Mouse (Mus musculus) MEL (cell line): ENCODE measurements around the gene Zdhhc14. TPM values are rescaled to one million over a fixed set of nuclear protein-coding genes. Genes with fewer than 3 reads are reported as not detected.

Source experiments
- DNase-seq: peaks from one replicate; pipeline ENCODE4 v3.0.0; 2011; ENCODE audit warnings: low read depth, low spot score
- H3K27ac ChIP-seq: 2 replicates; pipeline ENCODE4 v1.5.1; 2012; ENCODE audit warnings: low read depth, mild to moderate bottlenecking, control low read depth, low read length, moderate library complexity; ENCODE audit not compliant: control insufficient read depth
- H3K27me3 ChIP-seq, 2 experiments: fragments of 150-350 bp in 1 of 2; sonication (generic) in 1 of 2; 2 replicates each; pipeline ENCODE4 v1.6.1; 2012; ENCODE audit warnings: low read length in 2 of 2, mild to moderate bottlenecking in 2 of 2, improper control_type of control experiment in 1 of 2, moderate library complexity in 1 of 2; ENCODE audit not compliant: insufficient read depth in 2 of 2, control insufficient read depth in 1 of 2
- H3K36me3 ChIP-seq, 2 experiments: 2 replicates each; pipeline ENCODE4 v1.6.1; 2012 to 2014; ENCODE audit warnings: low read length in 2 of 2, improper control_type of control experiment in 1 of 2, inconsistent platforms in 1 of 2, mild to moderate bottlenecking in 1 of 2; ENCODE audit not compliant: insufficient read depth in 2 of 2, control insufficient read depth in 1 of 2
- H3K4me1 ChIP-seq, 2 experiments: fragments of 150-350 bp in 1 of 2; sonication (generic) in 1 of 2; 2 replicates each; pipeline ENCODE4 v1.6.1; 2012; ENCODE audit warnings: low read length in 2 of 2, improper control_type of control experiment in 1 of 2, mild to moderate bottlenecking in 1 of 2; ENCODE audit not compliant: insufficient read depth in 2 of 2, control insufficient read depth in 1 of 2
- H3K4me3 ChIP-seq, 2 experiments: fragments of 150-350 bp in 1 of 2; sonication (generic) in 1 of 2; 2 replicates each; pipeline ENCODE4 v1.5.1; 2012; ENCODE audit warnings: low read depth in 2 of 2, low read length in 2 of 2, mild to moderate bottlenecking in 2 of 2, moderate library complexity in 2 of 2, control low read depth in 1 of 2, improper control_type of control experiment in 1 of 2; ENCODE audit not compliant: control insufficient read depth in 1 of 2, insufficient read depth in 1 of 2
- H3K79me2 ChIP-seq: 2 replicates; pipeline ENCODE4 v1.6.1; 2012; ENCODE audit warnings: mild to moderate bottlenecking, low read length, moderate library complexity; ENCODE audit not compliant: control insufficient read depth, poor library complexity, insufficient read depth
- H3K9ac ChIP-seq: 2 replicates; pipeline ENCODE4 v1.6.1; 2012; ENCODE audit warnings: low read depth, mild to moderate bottlenecking, control low read depth, low read length, moderate library complexity; ENCODE audit not compliant: control insufficient read depth, poor library complexity, severe bottlenecking
- H3K9me3 ChIP-seq: fragments of 150-350 bp; sonication (generic); replicated peaks from 2 replicates; pipeline ENCODE4 v1.6.1; 2012; ENCODE audit warnings: mild to moderate bottlenecking, low read length, improper control_type of control experiment, moderate library complexity; ENCODE audit not compliant: insufficient read depth
- BHLHE40 ChIP-seq: IDR thresholded peaks from 2 replicates; pipeline ENCODE4 v1.6.1; 2012; ENCODE audit warnings: low read depth, mild to moderate bottlenecking, inconsistent platforms, low read length, improper control_type of control experiment, borderline replicate concordance
- CTCF ChIP-seq, 3 experiments: IDR thresholded peaks in 2 of 3; conservative IDR thresholded peaks in 1 of 3; 2 replicates each; pipeline ENCODE4 v1.5.1; 2011 to 2012; ENCODE audit warnings: low read length in 3 of 3, low read depth in 2 of 3, mild to moderate bottlenecking in 2 of 3, improper control_type of control experiment in 1 of 3, inconsistent platforms in 1 of 3, mixed read lengths in 1 of 3, moderate library complexity in 1 of 3; ENCODE audit not compliant: control insufficient read depth in 1 of 3, insufficient read depth in 1 of 3, poor library complexity in 1 of 3, severe bottlenecking in 1 of 3
- E2F4 ChIP-seq: IDR thresholded peaks from 2 replicates; pipeline ENCODE4 v1.6.1; 2011; ENCODE audit warnings: low read depth, low read length, improper control_type of control experiment, borderline replicate concordance
- ELF1 ChIP-seq: IDR thresholded peaks from 2 replicates; pipeline ENCODE4 v1.6.1; 2014; ENCODE audit warnings: low read depth, mild to moderate bottlenecking, inconsistent platforms, low read length, improper control_type of control experiment, moderate library complexity
- GATA1 ChIP-seq: IDR thresholded peaks from 2 replicates; pipeline ENCODE4 v1.6.1; 2011; ENCODE audit warnings: low read depth, low read length, improper control_type of control experiment
- MAFK ChIP-seq: IDR thresholded peaks from 2 replicates; pipeline ENCODE4 v1.6.1; 2011; ENCODE audit warnings: low read depth, mild to moderate bottlenecking, low read length, improper control_type of control experiment, borderline replicate concordance
- MAX ChIP-seq: IDR thresholded peaks from 2 replicates; pipeline ENCODE4 v1.6.1; 2011; ENCODE audit warnings: low read length, improper control_type of control experiment
- MAZ ChIP-seq: IDR thresholded peaks from 2 replicates; pipeline ENCODE4 v1.6.1; 2012; ENCODE audit warnings: low read depth, mild to moderate bottlenecking, inconsistent platforms, low read length, improper control_type of control experiment
- MXI1 ChIP-seq: IDR thresholded peaks from 2 replicates; pipeline ENCODE4 v1.6.1; 2011; ENCODE audit warnings: mild to moderate bottlenecking, low read depth, low read length, improper control_type of control experiment
- MYC ChIP-seq: IDR thresholded peaks from 2 replicates; pipeline ENCODE4 v1.6.1; 2011; ENCODE audit warnings: low read depth, mild to moderate bottlenecking, low read length, improper control_type of control experiment, moderate library complexity
- NELFE ChIP-seq: IDR thresholded peaks from 2 replicates; pipeline ENCODE4 v1.6.1; 2011; ENCODE audit warnings: low read depth, low read length, improper control_type of control experiment
- NRF1 ChIP-seq: IDR thresholded peaks from 2 replicates; pipeline ENCODE4 v1.6.1; 2014; ENCODE audit warnings: low read depth, mild to moderate bottlenecking, inconsistent platforms, low read length, improper control_type of control experiment, moderate library complexity; ENCODE audit not compliant: poor library complexity, insufficient read depth, severe bottlenecking
- POLR2A ChIP-seq, 2 experiments: IDR thresholded peaks; 2 replicates each; pipeline ENCODE4 v1.6.1; 2011 to 2012; ENCODE audit warnings: low read length in 2 of 2, mild to moderate bottlenecking in 2 of 2, control low read depth in 1 of 2, improper control_type of control experiment in 1 of 2, low read depth in 1 of 2, moderate library complexity in 1 of 2; ENCODE audit not compliant: control insufficient read depth in 1 of 2, insufficient read depth in 1 of 2, poor library complexity in 1 of 2
- POLR2AphosphoS5 ChIP-seq: IDR thresholded peaks from 2 replicates; pipeline ENCODE4 v1.6.1; 2012; ENCODE audit warnings: low read depth, borderline replicate concordance, mild to moderate bottlenecking, inconsistent platforms, low read length, moderate library complexity, mixed read lengths
- RAD21 ChIP-seq: IDR thresholded peaks from 2 replicates; pipeline ENCODE4 v1.6.1; 2011; ENCODE audit warnings: mild to moderate bottlenecking, low read depth, low read length, improper control_type of control experiment
- RCOR1 ChIP-seq: IDR thresholded peaks from 2 replicates; pipeline ENCODE4 v1.6.1; 2012; ENCODE audit warnings: low read depth, mild to moderate bottlenecking, inconsistent platforms, low read length, improper control_type of control experiment
- SIN3A ChIP-seq: IDR thresholded peaks from 2 replicates; pipeline ENCODE4 v1.6.1; 2012; ENCODE audit warnings: low read length, improper control_type of control experiment, inconsistent platforms
- SMC3 ChIP-seq: IDR thresholded peaks from 2 replicates; pipeline ENCODE4 v1.6.1; 2011; ENCODE audit warnings: low read depth, low read length, improper control_type of control experiment
- TAL1 ChIP-seq: IDR thresholded peaks from 2 replicates; pipeline ENCODE4 v1.6.1; 2012; ENCODE audit warnings: mild to moderate bottlenecking, inconsistent platforms, low read length, moderate library complexity, mixed read lengths
- TBP ChIP-seq: IDR thresholded peaks from 2 replicates; pipeline ENCODE4 v1.8.0; 2011; ENCODE audit warnings: low read depth, low read length, improper control_type of control experiment
- USF1 ChIP-seq: IDR thresholded peaks from 2 replicates; pipeline ENCODE4 v1.6.1; 2014; ENCODE audit warnings: low read depth, mild to moderate bottlenecking, inconsistent platforms, low read length, improper control_type of control experiment, moderate library complexity
- ZC3H11A ChIP-seq: IDR thresholded peaks from 2 replicates; pipeline ENCODE4 v1.6.1; 2012; ENCODE audit warnings: low read depth, mild to moderate bottlenecking, inconsistent platforms, low read length, improper control_type of control experiment
- ZMIZ1 ChIP-seq: IDR thresholded peaks from 2 replicates; pipeline ENCODE4 v1.6.1; 2012; ENCODE audit warnings: low read depth, mild to moderate bottlenecking, inconsistent platforms, low read length, improper control_type of control experiment, moderate library complexity
- polyA plus RNA-seq, 2 experiments: library from polyadenylated mRNA; stranded (reverse) in 1 of 2; unstranded in 1 of 2; fragments of >175 nt in 1 of 2; fragments of >200 nt in 1 of 2; gene quantifications; 2 replicates each; pipeline versions ENCODE4 v1.2.1 to v1.2.4; 2012; ENCODE audit warnings: low replicate concordance in 2 of 2, low read depth in 1 of 2; ENCODE audit not compliant: insufficient read length in 2 of 2, insufficient read depth in 1 of 2, missing spikeins in 1 of 2
- total RNA-seq: library from RNA; depleted of rRNA; stranded (reverse); fragments of 300-350 nt; gene quantifications from 2 replicates; pipeline ENCODE4 v1.2.3, GENCODE M21; 2012

The Zdhhc14 gene
- total and polyA plus RNA-seq, 3 experiments, result 3.4 to 4.9 TPM; not detected in 1

DNA sequence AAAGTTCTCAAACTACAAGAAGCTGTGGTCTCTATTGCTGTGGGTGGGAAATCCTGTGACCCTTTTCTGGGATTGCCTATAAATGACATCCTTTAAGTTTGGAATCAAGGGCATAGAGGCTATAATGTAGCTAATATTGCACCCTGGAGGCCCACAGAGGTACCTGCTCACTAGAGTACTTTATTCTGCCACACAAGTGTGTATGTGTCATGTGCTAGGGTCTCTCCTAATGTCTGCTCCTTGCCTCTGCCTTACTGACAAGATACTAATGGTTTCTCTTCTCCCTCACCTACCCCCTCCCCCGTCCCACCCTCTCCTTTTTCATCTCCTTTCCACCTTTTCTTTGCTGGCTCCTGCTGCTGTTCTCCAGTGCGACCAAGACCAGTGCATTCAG lies 260.0 kb downstream of the Zdhhc14 start:
- no peaks in the 10 kb centered on the region for H3K9me3 ChIP-seq
- H3K79me2 ChIP-seq, result no peaks in the 10 kb centered on the region
- peaks cover 0 to 4% of the 10 kb centered on the region in 2 experiments; a peak in 2 of 4 replicates for H3K4me1 ChIP-seq
- TF ChIP-seq POLR2AphosphoS5 (no peak), MAFK (no peak), ZC3H11A (no peak), ELF1 (no peak), BHLHE40 (no peak), USF1 (no peak)
- H3K36me3 ChIP-seq, result peaks cover 0 to 3% of the 10 kb centered on the region in 2 experiments; a peak in 1 of 4 replicates
- H3K27ac ChIP-seq, result no peak overlapping the region
- no peak for DNase-seq
- no peak overlapping the region for H3K9ac ChIP-seq
- H3K27me3 ChIP-seq, result no peaks in the 10 kb centered on the region
- no peak overlapping the region for H3K4me3 ChIP-seq

DNA sequence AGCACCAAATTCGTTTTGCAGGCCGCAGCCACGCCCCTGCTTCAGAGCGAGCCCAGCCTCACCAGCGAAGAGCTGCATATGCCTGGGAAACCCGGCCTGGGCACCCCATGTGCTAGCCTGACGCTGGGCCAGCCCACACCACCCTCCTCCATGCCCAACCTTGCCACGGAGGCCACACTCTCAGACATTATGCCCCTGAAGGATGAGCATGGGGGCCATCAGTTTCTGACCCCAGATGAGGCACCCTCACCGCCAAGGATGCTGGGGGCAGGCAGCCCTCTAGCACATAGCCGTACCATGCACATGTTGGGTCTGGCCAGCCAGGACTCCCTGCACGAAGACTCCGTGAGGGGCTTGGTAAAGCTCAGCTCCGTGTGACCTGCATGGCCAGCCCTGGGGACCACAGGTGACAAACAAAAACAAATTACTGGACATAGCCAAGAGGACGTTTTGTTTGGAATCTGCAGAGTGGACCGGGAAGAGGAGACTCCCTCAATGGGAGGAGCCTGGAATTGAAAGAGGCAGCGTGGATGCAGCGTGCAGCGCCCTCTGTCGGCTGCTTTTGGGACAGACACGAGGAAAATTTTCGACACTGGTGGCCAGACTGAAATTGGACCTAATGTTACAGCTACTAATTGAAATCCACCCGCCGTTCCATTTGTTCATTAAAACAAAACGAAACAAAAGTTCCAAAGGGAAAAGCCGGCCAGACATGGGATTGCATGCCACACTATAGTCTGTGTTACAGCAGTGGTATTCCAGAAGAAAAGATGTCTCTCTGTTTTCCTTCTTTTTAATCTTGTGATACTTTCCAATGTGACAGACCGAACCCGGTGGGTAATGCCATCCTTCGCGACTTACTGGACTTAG lies 260.6 kb downstream of the Zdhhc14 start:
- Histone ChIP-seq H3K79me2 (no peaks in the 10 kb centered on the region), H3K4me3 (no peak overlapping the region), H3K9me3 (no peaks in the 10 kb centered on the region), H3K9ac (no peak overlapping the region), H3K4me1 (peaks cover 0 to 3% of the 10 kb centered on the region in 2 experiments; a peak in 2 of 4 replicates)
- TF ChIP-seq RAD21 (peak; percentile 82), SIN3A (0 out of 2 replicates have a peak, but pooled peaks have one; percentile 28), TAL1 (no peak), MXI1 (no peak), ZMIZ1 (no peak), GATA1 (no peak), NRF1 (no peak), ZC3H11A (peak; percentile 72), SMC3 (peak; percentile 83), TBP (no peak), RCOR1 (no peak), CTCF (IDR thresholded peaks at IDR 0.05 in 2 of 3, conservative IDR thresholded peaks at IDR 0.05 in 1 of 3; ENCODE audit: control insufficient read depth in 1 of 3, insufficient read depth in 1 of 3, low read depth in 2 of 3, low read length in 3 of 3, poor library complexity in 1 of 3, severe bottlenecking in 1 of 3) (peak; percentile 90 to 96 (median 91)), NELFE (no peak), MYC (peak; percentile 62; the same call in 1 of the 2 replicates), MAX (peak; percentile 73), POLR2A (IDR thresholded peaks at IDR 0.05; ENCODE audit: control insufficient read depth in 1 of 2, insufficient read depth in 1 of 2, low read depth in 1 of 2, low read length in 2 of 2, poor library complexity in 1 of 2) (no peak), E2F4 (no peak), MAZ (0 out of 2 replicates have a peak, but pooled peaks have one; percentile 44)
- TF ChIP-seq, all 39 proteins: peak for 8
- peaks cover 0 to 3% of the 10 kb centered on the region in 2 experiments; a peak in 1 of 4 replicates for H3K36me3 ChIP-seq
- peak; percentile 60 for DNase-seq
- H3K27me3 ChIP-seq, result no peaks in the 10 kb centered on the region
- H3K27ac ChIP-seq, result no peak overlapping the region
